Mouse (Mus musculus) gastrocnemius, adult 8-10 months (tissue): ENCODE results near the gene Efna5. TPM values are rescaled to one million over a fixed set of nuclear protein-coding genes. Genes with fewer than 3 reads are reported as not detected.

Experiments
- DNase-seq, 2 experiments: peaks; one replicate each; pipeline ENCODE4 v3.0.0; 2022; ENCODE audit warnings: low spot score in 2 of 2
- total RNA-seq, 4 experiments: library from RNA; stranded (reverse); gene quantifications; 2 replicates each; pipeline ENCODE4 v1.2.4; 2022

Efna5 gene
- total RNA-seq, 4 experiments from 2014 or later: 0.29 to 1.3 (median 0.71) TPM

DNA sequence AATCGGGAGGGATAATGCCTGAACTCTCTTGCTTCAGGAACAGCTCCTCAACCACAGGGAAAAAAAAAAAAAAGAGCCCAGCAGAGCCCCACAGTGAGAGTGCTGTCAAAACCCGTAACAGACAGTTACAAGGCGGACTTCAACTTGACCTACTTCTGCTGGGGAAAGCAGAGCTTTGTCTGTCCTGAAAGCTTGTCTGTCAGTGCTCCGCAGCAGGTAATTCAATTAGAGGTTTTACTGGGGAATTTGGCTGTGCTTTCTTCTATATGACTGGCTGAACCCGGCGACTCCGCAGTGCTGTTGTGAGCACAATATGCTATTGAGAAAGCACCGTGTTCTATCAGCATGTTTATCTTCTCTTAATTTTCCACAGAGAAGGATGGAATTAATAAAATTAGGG, 266.9 kb downstream of the Efna5 start:
- no peak for DNase-seq

DNA sequence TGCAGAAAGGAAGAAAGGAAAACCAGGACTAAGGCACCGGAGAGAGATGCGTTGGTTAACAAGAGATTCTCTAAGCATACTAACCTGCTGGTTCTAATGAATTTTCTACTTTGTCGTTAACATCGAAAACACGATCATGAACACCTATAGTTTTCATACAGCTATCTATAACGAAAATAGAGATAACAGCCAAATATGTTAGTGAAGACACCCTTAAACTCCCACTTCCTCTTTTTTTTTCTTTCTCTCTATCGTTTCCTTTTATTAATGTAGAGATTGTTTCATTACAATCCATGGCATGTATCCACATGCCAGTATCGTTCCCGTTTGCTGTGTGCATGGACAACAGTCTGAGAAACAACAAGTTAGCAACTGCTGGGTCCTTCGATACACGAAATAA, 267.9 kb downstream of the Efna5 start:
- DNase-seq: no peak

DNA sequence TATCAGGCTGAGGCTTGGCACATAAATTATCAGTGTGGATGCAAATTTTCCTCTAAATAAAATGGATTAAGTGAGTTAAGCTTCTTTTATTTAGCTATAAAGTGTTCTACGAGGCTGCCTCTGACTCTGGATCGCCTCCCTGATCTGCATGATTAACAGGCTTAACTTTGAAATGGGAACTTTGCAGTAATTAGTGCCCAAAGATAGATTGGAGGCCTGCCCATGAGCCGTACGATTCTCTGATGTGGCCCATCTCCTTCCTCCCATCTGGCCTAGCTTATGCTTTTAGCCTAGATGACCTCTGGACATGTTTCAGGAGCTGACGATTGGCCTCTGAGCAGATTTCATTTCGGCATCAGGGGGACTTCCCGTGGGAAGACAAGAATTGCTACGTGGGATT, 273.0 kb downstream of the Efna5 start:
- no peak for DNase-seq

DNA sequence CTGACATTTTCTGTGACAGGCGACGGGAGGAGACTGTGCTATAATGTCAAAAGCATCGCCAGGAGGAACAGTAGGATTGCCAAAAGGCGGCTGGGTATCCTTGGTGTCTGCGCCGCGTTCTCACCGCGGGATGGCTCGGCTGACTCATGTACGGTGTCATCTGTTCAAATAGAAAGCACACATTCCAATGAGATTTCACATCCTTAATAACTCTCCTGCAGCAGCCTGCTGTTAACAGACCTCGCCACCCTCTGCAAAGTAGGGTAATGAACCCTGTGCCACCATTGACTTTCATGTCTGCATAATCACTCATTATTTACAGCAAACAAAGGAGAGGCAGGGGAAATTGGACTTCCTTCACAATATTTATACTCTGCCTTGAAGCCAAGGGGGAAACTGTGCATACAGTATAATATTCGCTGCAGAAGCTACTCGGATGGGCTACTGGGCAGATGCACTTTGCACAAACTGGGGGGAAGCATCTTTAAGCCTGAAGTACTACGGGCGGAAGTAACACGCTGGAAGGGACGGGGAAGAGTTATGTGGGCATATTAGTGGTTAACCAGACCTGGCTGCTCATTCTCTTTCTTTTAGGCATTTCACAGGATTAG, 273.7 kb downstream of the Efna5 start:
- DNase-seq: no peak

DNA sequence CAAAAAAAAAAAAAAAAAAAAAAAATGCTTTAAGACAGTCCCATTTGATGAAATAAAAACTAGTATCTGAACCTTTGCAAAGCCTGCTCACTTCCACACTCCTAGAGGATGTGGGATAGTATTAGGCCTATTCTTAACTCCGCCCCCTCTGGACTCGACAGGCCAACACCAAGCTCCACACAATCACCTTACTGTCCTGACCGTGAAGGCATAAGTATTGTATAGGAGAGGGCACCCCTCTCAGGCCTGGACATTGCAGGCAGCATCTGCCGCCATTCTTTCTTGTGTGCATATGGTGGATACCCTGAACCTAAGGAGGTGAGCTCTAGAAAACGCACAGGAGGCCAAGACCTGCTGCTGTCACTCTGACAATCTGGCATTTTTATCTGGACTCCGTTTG, 274.4 kb downstream of the Efna5 start:
- DNase-seq: no peak

DNA sequence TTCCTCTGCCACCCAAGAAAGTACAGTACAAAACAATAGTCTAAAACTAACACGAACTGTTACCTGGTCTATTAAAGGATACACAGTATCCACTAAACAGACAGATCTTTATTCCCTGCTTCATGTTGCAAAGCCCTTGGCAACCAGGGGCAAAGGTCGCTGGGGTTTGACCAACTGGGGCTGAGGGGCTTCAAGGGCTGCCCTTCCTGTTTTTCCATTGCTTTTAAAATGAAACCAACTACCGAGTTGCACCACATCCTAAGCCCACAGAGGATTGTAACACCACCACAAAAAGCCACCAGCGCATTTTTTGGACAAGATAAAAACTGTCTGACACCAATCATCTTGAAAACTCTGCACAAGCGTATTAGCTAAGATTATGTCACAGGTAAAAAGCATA, 276.8 kb downstream of the Efna5 start:
- no peak for DNase-seq

DNA sequence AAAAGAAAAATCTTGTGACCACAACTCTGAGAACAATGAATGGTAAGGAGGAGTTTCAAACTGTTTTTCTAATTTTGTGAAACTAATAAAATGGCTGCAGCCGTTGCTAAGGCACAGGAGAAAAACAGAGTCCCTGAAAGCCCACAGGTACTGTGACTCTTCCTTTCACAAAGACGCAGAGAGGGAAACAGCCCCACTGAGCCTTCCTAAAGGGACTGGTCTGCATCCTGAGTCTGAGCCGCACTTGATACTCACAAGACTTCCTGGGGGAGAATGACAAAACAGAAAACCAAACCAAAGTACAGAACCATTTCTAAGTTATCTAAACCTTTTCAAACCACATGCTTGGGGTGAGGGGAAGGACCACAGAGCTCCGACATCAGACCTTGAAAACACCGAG, 277.5 kb downstream of the Efna5 start:
- DNase-seq: no peak

DNA sequence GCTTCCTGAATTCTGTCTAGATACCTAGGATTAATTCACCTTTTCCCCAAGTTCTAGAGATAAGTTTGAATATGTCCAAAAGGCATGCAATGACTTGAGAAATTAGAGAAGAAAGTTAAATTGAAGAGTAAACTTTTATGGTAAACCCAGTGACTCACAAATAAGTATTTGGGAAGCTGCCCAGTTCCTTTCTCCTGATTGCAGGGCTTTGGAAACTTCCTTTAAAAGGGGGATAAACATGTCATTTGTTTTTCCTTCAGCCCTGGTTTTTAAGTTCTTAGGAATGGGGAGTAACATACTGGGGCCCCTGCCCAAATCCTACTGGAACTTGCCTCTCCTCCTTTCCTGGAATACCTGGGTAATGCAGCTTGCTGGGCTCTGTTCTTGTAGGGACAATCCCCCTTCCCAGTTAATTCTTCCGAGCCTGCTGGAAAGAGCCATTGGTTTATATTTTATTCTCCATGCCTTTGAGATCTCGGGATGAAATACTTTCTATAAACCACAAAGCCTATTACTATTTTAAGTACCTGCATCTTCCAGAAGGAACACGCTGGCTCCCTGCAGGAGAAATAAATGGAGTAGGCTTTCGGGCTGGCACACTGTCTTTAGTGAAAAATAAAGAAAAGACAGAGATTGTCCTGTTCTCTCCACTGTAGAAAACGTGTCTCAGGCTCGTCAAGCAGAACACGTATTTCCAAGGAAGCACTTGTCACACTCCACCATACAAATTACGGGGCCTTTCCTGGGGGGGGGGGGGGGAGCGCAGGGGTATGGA, 282.2 kb downstream of the Efna5 start:
- no peak for DNase-seq

DNA sequence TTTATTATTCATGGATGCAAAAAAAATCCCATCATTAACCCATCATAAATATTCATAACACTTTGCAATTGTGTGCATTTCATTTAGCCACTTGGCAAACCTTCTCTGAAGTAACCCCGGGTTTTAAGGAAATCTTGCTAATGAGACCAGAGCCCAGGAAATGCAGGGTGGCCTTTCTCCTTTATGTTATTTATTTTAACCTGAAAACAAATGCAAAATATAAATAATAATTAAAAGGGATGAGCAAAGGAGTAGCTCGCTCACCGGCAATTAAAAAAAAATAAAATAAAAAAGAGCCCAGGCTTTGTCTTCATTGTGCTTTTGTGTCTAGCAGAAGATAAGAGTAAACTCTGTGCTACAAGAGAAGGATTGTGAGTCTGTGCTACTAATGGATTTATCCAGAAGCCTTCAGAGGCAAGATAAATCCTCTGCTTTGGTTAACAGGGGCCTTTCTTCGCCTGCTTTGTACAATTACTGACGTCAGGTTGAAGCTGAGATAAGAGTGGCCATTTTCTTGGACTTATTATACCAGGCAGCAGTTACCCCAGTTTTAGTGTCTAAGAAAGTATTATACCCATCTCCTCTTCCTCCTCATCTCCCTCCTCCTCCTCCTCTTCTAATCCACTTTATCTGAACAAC, 288.6 kb downstream of the Efna5 start:
- no peak for DNase-seq

DNA sequence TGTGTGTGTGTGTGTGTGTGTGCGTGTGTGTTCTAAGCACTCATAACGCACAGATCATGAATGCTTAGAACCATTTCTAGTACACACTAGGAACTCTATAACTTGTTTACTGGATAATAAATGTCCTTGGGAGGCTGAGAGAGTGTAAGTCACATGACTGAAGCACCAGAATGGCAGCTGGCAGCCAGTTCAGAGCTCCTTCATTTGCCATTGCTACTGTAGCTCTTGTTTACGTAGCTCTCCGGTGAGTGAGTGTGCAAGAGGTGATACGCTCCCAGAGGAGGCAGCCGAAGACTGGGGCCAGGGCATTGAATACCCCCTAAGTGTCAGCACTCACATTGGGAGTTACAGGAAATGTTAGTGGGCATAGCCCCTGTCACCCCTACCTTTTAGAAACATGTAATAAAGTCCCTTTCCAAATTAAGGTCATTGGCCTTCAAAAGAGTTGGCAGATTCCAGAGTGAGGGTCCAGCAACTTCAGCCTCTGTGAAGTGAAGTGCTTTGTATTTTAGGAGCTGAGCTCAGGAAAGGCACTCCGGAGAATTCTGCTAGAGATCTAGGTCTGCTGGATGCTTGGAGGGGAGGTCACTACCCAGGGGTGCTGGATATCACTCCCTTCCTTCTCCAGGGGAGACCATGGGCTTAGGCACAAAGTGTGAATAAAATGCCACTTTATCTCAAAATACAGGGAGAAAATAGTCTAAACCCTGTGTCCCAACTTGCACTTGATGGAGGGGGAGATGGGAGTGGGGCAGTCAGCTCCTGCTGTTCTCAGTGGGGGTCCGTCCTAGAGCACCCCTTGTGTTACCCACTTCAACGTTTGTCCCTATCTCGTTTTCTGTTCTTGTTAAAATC, 289.3 kb downstream of the Efna5 start:
- DNase-seq: no peak

DNA sequence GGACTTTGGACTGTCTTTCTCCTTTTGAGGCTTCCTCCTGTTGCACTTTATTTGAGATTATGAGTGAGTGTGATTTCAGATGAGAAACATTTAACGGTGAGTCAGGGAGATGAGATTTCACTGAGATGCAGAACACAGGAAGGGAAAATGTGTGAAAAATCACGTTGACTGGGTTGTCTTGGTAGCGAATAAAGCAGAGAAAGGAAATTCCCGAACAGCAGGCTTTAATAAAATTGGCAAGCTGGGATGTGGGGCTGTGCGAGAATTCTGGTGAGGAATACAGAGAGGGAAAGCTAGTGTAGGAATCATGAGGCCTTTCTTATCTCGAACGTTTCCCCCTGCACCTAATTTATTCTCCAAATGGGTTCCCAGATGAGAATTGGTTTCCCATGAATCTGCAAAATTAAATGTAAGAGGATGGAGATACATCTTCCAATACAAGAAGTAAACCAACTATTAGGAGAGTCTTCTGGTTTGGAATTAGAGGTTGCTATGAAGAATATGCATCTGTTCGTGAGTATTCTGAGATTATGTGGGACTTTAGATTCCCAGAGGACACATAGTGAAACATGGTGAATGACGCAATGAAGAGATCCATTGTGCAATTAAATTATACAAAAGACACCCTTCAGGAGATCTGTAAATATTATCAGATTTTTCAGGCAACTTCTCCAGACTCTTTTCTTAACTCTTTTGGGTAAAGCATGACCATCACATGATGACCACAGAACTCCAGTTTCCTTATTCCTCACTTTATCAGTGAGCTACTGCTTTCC, 290.2 kb downstream of the Efna5 start:
- DNase-seq: no peak

DNA sequence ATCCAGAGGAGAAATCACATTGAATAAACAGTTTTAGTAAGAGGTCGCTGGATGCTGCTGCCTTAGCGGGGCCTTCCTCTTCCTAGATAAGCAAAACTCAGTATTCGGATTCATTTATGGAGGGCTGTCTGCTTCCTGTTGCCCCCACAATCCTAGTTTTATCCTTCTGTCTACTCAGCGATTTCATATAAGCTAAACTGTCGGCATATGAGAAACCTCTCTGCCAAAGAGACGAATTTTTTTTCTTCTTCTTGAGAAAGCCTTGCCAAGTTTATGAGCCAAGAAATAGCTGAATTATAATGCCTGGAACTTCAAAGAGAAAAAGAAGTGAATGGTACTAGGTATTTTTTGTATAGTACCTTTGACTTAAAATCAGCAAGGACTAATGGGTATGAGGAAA, 301.0 kb downstream of the Efna5 start:
- DNase-seq: no peak

DNA sequence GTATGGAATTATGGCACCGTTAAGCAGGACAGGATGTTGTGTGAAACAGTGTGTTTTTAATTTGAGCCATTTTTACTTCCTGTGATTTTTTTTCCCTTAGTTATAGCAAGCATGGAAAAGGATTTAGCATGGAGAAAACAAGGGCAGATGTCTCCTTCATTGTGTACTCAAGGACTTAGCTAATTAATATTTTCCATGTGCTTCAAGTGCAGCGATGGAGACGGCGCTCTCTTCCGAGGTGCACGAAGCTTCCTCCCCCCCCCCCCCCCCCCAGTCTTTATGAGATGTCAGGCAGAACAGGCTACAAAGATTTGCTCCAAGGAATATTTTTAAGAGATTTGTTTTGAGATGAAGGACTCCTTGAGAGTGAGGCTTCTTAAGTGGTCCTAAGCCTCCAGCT, 301.5 kb downstream of the Efna5 start:
- DNase-seq: no peak

DNA sequence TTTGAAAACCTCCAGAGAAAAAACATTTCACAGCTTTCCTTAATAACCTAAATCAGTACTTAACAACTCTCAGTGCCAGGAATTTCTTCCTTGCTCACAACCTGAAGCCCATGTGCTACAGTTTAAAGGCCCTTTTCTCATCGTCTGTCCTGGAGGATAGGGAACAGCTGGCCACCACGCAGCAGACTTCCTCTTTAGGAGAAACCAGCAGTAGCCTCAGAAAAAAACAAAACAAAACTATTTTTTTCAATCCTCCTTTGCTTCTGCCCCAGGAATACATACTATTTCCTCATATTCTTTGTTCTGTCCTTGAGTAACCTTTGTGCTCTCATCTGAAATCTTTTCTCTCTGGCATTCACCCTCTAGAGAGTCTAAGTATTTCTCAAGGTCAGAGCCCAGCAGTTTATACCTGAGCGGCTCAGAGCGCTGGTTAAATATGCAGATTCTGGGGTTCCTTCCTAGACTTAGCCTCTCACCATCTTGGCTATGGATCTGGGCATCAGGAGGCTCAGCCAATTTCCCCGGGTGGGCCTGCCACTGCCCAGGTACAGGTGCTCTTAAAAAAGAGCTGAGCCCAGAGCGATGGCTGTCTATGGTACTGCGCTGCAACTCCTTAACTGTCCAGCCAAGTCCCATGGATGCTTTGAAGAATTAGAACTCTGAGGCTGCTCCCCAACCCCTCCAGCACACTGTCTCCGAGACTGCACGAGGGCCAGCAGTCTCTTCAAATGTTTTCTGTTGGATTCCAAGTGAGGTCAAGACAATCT, 306.4 kb downstream of the Efna5 start:
- no peak for DNase-seq

DNA sequence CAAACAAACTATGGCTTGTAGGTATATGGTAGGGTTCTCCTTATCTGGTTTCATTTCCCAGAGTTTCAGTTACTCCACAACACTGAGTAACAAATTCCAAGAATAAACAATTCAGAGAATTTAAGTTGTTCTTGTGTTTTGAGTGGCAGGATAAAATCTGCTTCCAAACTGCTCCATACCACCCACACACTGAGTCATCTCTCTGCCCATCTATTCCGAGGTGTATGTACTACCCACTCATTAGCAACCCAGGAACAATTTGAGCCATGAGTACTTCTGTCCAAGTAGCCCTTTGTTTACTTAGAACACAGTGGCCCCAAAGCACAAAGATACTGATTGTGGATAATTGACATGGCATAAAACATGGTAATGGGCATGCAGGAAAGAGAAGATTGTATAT, 311.0 kb downstream of the Efna5 start:
- no peak for DNase-seq

DNA sequence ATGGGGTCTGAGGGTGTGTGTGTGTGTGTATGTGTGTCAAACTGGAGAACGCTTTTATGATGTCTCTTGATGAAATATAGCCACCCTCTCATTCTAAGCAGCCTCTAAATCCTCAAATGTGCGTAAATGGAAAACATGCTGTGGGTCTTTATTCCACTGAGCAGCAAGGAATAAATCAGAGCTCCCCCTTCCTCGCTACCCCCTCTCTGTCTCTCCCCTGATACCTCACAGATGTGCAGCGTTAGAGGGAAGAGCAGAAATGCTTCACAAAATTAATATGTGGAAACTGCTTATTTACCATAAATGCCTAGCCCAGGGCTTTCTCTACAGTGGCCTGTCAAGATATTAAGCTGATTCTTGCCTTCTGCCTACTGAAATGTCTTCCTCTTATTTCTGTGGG, 313.1 kb downstream of the Efna5 start:
- no peak for DNase-seq

DNA sequence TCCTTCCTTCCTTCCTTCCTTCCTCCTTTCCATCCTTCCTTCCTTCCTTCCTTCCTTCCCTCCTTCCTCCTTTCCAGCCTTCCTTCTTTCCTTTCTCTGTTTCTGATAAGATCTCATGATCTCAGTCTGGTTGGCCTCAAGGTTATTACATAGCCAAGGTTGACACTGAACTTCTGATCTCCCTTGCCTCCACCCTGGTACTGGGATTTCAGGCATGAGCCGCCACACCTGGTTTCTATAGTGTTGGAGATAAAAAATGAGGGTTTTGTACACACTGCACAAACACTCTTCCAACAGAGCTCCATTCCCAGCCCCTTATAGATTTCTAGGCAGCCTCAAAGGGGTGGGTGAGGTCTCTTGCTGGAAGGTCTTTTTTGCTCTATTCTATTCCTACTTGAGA, 315.5 kb downstream of the Efna5 start:
- no peak for DNase-seq

DNA sequence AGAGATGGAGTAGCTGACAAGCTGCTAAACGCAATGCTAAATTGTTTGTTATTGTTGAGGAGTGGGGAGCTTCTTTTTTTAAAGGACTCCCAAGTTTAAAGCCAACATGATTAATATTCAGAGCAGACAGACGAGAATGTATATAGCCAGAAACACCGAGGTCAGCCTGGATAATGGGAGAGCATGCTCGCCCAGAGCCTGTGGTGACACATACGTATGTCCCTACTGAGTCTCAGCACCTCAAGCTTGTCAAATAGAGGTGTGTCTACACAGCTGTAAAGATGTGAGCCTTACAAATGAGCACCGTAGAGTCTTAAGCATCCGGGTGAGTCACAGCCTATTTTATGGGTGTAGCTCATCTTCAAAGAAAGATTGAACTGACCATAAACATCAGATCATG, 318.7 kb downstream of the Efna5 start:
- DNase-seq: no peak

DNA sequence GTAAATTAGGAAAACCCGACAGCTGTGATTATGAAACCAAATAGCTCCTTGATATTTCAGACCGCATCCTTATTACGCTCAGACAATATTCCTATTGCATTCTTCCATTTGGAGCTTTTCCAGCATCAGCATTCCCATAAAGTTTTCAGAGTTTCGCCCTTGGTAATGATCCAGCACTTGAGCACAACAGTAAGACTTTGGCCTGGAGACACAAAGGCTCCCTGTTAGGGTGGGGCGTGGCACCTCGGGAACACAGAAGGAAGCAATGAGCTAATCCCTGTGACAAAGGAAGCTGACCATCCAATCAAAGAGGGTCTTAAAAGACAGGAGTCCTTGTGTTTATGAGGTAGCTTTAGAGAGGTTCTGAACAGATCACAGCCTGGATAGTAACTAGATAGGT, 323.9 kb downstream of the Efna5 start:
- DNase-seq: no peak
